Mouse (Mus musculus) urinary bladder, postnatal 25 days (tissue): ENCODE data around the gene Gm49673.
A peak's percentile ranks its signal among the peaks of the same experiment; 100 is the strongest.
"Not testable (repeated sequence)": the region's sequence is repeated elsewhere in the genome, so short reads cannot be mapped to it uniquely, and the experiment has no call there.

Experiments used
- DNase-seq: peaks from one replicate; pipeline ENCODE4 v3.0.0; 2022; ENCODE audit warnings: low spot score

Gm49673 gene

DNA sequence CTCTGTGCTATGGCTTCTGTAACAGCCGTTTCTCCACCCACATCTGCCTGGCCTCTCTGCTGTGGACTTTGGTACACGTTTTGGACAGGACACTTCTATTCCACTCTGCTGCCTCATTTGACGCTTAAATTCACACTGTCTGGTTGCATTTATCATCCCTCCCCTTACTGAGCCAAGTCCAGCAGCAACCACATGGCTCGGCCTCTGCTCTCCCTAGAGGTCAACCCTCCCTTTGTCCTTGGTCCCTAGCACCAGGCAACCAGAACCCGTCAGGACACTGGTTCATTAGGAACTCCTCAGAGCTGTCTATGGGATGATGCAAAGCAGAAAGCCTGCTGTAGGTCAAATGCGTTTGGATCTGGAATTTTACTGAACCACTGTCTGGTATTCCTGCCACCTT, 16.7 kb downstream of the Gm49673 start:
- not testable (repeated sequence) for DNase-seq

DNA sequence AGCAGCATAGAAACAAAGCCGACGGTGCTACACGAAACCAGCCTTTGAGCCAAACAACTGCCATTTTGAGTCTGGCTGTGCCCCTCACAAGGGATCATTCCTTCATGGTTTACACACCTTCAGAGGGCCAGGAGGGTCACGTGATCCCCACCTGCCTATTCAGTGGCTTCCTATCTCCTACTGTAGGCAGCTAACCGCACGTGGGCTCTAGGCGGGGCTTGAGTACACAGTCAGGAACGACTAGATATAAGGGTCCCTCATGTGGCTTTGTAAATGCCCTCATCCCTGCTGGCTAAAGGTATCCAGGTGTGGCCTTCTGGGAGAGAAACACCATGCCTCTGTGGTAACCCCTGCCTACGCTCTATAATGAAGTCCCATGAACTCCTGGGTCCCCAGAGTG, 18.0 kb downstream of the Gm49673 start:
- not testable (repeated sequence) for DNase-seq

DNA sequence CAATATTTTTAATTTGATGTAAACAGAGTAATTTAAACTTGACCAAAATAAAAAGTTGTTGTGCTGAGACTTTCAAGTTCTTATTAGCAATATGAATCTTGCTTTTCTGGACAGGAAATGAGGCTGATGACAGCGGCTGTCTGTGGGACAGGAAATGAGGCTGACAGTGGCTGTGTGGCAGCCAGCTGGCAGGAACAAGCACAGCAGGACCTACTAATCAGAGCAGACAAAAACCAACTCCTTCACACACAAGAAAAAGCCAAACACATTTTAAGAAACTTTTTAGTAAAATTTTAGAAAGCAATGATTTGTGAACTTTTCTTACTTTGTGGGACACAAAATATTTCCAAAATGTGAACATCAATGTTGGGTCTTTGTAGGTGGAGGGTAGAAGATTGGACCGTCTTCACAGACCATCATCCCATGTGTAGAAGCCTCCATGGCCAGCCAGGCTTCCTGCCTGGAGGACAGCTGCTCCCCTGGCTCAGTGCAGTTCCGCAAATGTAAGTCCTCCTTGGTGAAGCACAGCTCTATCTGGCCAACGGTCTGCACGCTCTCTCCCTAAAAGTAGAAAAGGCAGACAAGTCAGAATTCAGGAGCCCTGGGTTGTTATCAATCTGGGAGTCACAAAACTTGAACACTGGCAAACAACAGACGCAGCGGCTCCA, 19.1 kb downstream of the Gm49673 start:
- DNase-seq, result not testable (repeated sequence)

DNA sequence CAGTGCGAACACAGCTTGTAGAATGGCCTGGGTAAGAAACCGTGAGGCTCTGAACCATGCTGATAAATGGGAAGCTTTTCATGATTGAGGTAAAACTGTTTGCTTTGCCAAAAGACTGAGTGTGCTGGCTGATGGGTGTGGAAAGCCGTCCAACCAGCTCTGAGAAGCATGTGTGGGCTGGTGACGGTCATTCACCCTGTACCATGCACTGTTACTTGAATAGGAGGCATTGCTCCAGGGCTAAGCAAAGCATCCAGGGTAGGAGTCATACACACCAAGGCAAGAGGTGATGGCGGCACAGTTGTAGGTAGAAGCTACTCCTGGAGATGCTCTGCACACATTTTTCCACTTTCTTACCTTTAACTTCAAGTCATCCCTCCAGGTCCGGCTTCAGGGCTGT, 23.0 kb downstream of the Gm49673 start:
- DNase-seq, result not testable (repeated sequence)

DNA sequence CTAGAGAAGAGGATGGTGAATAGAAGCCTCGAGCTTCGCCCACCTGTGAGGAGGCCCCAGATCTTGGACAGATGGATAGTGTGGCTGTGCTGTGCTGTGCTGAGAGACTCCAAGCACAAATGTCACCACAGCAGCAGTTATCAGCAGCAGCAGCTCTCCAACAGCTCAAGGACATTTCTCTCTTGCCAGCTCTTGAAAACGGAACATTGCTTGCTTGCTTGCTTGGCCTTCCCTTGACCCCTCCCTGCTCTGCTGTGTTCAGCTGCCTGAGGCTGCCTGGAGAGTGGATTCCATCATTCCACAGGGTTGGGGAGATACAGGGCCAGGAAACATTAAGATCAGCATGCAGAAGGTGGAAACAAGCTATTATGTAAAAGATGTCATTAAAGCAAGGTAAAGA, 24.6 kb downstream of the Gm49673 start:
- not testable (repeated sequence) for DNase-seq

DNA sequence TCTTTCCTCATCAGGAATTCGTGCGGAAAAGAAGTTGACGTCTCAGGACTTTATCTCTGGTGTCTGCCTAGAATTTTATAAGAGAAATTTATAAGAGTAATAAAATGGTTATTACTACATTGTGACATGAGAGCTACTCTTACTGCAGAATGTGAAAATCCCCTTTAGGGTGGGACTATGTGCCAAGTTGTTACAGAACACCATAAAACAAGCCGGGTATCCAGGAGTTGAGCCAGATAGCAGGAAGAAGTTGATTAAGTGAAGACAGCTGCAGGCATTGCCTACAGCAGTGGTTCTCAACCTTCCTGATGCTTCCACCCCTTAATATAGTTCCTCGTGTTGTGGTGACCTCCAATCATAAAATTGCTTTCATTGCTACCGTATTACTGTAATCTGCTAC, 30.7 kb downstream of the Gm49673 start:
- not testable (repeated sequence) for DNase-seq

DNA sequence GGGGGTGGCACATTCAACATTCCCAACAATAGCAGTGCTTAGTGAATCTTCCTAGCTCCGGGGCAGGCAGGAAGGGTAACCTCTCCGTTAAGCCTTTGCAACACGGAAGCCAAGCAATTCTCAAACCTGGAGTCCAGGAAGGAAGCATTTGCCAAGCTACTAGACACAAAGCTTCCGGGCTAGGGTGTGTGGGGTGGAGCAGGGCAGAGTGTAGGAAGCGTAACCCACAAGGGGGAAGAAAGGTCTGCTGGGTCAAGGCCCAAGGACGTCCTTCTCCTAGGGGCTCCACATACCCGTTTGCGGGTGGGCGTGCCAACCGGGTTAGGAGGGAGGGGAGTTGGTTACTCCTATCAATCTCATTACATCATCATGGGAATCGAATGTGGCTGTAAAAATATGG, 31.2 kb downstream of the Gm49673 start:
- DNase-seq, result not testable (repeated sequence)

DNA sequence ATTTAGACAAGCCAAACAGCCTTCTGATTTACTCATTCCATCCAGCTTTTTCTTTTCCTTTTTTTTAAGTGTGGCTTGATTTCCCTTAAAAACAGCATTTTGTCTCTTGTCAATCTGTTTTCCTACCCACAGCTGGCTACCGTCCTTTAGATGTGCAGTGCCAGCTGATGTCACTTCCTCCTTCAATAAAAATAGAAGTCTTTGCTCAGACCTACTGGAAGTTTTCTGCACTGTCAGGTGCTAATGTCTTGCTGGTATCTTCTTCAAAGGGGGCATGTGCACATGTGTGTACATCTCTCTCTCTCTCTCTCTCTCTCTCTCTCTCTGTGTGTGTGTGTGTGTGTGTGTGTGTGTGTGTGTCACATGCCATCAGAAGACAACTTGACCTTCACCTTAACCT, 35.4 kb downstream of the Gm49673 start:
- not testable (repeated sequence) for DNase-seq

DNA sequence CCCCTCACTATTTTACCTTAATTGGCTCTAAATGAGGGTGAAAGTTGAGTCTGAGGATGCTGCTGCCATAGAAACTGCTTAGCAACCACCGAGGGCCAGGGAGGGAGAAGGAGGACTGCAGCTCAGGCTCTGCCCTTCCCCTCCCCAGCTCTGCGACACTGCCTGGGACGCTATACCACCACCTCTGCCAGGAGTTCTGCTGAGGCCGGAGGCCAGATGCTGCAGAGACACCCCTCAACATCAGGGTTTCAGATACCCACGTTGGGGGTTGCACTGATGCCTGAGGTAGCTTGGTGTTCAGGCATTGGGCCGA, 46.3 kb downstream of the Gm49673 start:
- DNase-seq, result not testable (repeated sequence)

DNA sequence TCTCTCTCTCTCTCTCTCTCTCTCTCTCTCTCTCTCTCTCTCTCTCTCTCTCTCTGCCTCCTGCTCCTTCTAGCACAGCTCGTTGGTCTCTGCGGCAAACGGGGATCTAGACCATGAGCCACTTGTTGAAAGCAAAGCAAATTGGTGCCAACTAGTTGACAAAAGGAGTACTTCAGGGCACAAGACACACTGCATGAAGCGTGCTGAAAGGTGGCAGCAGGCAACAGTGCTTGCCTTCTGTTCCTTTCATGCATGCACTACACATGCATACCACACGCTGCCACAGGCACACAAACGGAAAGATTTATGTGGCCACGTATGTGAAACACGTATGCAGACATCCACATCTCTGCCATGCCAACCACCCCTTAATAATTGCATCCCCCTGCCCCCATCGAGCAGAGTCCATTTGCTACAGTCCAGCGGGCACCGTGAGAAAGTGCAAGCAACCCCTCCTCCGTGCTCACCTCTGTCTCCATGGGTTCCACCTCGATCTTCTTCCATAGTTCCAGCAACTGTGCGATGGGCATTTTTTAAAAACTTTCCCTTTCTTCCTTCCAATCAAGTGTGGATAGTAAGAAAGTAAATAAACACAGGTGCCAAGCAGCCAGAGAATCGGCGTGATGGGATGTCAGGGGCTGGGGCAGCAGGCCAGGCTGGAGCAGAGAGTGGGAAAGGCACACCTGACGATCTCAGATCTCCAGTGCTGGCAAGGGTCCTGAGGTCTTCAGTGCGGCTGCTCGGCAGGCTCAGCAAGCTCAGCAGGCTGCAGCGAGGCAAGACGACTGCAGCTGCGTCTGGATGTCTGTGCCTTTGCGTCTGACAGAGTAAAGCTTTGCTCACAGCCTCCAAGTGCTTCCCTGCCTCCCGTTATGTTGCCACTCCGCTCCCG, 46.9 kb downstream of the Gm49673 start:
- DNase-seq, result not testable (repeated sequence)

DNA sequence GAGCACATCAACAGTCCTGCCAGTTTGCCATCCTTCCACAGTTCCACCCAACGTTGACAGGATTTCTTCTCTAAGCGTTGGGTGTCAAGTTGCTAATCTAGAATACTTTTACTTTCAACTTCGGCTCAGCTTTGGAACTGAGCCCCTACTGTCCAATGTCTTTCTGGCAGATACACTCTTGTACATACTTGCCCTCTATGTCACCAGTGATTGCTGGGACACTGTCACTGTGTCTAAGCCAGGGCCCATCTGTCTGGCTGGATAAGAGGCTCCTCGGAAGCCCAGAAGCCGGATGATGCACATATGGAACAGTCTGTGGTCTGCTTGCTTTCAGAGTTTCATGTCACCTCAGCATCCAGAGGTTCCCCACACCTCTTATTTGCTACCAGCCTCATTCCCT, 51.4 kb downstream of the Gm49673 start:
- DNase-seq, result not testable (repeated sequence)

DNA sequence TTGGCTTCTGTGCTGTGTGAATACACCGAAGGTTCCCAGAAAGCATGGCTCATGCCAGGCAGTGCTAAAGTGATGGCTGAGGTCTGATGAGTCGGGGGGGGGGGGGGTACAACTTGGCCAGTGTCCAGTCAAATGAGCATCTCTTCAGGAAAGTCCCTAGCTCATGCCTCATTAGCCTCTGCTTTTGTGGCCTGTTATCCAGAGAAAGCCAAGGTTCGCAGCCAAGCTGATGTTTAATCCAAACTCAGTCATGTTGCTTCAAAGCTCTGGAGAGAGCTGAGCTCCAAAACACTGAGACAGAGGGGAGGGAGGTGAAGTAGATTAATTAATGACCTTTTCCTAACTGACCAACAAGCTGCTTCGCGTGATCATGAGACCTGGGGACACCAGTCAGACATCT, 51.9 kb downstream of the Gm49673 start:
- DNase-seq, result not testable (repeated sequence)

DNA sequence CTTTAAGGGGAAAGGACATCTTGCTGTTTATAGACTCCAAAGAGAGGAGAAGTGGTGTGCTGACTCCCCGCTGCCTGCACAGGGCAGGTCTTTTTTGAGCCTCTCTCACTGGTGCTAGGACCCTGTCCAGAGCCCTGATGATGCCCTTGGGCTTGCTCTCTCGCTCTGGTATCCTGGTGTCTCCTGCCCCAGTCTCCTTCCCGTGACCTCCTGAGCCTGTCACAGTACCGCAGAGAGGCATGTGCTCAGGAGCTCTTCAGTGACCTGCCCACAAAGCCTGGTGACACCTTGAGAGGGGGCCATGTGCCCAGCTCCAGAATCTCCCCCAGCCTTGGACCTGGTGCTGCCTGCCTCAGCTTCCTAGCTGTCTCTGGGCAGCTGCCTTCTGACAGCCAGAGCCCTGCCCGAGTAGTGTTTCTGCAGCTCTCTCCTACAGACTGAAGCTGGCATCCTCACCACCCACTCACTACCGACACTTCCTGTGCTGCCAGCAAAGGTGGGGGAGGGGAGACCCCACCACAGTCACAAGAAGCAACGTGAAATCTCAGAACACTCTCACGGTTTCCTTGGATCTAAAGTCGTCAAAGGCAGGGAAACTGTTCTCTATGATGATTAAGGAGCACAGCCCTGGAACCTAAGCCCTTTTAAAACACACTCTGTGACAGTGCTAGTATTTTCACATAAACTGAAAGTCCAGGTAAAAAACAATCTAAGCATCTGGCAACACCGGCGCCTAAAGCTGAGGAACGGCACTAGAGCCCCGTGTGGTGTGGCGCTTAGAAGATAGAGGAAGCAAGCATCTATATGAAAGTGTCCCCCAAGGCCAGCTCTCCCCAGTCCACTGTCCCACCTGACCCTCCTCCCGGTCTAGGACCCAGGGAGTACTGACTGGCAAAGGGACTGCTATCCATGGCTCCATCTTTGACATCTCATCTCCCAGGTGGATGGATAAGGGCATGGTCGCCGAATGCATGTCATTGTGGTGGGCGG, 54.8 kb downstream of the Gm49673 start:
- not testable (repeated sequence) for DNase-seq

DNA sequence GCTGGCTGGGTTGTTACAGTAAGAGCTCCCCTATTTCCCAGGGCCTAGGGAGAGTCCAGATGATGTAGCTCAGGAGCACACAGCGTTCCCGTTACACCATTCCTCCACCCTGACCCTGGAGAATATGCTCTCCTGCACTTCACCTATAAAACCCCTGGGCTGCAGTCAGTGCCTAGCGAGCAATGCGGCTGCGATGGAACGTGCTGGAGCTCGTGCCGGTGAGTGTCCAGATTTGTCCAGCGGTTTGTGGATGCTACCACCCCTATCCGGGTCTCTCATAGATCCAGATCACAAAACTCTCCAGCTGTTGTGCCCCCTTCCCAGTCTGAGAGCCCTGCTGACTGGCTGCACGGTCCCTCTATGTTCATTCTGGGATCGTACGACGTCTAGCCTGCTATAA, 56.3 kb downstream of the Gm49673 start:
- not testable (repeated sequence) for DNase-seq

DNA sequence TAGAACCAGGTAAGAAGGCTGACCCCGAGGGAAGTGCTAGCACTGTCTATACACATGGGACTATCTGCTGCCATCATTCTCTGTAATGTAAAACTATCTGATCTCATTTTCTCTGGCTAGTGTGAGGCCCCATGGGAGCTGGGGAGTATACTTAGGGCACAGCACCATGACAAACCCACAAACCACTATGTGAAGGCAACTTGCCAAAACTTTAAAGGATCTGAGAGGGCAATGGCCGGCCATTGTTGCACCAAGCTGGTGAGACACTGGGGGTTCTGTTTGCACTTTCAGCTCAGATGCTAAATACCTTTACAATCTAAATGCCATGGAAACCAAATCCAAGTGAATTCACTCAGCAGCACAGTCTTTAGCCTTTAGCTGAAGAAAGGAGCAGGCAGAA, 77.7 kb downstream of the Gm49673 start:
- DNase-seq, result not testable (repeated sequence)

DNA sequence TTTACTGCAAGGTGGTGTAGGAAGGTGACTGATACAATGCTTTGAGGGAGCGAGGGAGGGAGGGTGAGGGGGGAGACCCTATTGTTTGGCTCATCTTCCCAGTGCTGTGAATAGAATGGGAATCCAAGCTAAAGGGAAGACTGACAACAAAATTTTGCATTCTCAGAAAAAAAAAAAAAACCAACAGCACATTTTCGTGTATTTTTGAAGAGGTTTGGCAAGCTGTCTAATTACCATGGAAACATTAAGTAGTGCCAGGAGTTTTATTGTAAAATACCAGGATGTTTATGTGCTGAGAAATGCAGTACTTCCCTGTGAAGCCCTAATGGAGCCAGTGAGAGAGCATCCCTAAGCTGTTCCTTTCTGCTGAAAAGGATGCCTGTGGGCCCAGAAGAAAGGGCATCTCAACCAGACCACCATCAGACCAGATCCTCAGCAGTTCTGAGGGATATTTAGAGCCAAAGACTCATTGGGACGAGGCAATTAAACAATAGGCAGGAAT, 90.9 kb downstream of the Gm49673 start:
- not testable (repeated sequence) for DNase-seq

DNA sequence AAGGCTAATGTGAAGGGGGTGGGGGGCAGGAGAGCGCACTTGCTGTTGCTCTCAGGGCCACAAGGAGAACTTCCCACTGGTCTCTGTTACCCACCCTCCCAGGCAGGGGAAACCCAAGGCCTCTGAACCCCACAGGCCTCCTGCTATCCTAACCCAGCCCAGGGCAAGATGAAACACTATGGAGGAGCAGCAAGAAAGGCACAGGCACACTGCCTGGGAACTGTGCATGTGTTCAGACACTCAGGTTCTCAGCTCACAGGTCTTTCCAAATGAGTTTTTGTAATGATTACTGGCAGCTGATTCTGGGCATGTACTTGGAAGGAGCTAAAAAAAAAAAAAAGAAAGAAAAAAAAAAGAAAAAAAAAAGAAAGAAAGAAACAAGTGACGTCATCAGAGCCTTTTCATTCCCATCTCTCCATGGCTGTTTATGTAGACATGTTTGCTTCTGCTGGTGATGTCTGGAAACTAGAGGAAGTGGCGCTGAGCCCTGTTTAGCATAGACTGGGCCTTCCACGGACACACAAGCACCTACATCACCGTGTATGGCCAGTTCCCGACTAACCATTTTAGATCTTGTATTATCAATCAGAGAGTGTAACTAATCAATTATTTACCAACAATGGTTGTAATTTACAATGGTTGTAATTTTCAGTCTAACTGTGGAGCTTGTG, 91.5 kb downstream of the Gm49673 start:
- DNase-seq, result not testable (repeated sequence)

DNA sequence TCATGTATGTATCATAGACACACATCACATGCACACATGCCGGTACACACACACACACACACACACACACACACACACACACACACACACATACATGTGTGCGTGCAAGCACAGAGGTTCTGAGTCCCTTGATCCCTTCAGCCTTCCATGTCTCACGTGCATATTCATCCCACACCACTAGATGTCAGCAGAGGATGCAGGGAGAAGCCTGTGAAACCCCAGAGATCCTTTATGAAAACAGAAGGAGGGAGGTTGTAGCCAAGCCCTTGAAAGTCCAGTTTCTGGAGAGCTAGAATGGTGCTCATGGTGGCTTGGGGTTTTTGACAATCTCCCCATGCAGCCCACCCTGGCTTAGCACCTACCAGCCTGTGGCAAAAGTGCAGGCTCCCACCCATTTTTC, 96.3 kb downstream of the Gm49673 start:
- peak; percentile 57 for DNase-seq

DNA sequence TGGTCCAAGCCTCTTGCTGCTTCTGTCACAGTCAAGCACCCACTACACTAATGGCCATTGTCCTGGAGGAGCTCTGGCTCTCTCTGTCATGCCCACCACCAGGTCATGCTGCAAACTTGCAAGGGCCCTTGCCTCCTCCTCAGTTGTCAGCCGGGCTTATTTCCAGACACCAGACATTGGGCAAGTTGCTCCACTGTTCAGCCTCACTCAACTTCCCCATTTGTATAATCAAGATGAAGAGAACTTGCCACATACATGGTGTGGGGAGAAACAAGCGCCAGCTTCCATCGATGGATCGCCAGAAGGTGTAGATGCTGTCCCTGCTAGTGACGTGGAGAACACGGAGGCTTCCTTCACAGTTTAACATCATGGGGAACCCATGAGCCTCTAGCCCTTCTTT, 97.4 kb downstream of the Gm49673 start:
- not testable (repeated sequence) for DNase-seq

DNA sequence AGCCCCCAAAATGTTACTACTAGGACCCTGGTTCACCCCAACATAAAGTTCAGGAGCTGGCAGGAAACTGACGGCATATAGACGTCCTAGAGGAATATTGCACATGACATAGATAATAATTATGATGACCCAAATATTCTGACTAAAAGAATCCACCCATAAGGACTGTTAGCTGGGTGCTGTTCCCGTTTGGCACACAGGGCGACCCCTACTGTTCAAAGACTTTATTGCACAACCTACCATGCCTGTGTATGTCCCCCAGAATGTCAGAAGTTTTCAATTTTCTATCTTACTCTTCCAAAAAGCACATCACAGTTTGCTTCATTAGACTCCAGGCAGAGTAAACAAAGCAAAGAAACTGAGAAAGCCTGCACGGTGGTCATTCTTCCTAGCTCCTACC, 101.4 kb downstream of the Gm49673 start:
- DNase-seq, result peak; percentile 45

DNA sequence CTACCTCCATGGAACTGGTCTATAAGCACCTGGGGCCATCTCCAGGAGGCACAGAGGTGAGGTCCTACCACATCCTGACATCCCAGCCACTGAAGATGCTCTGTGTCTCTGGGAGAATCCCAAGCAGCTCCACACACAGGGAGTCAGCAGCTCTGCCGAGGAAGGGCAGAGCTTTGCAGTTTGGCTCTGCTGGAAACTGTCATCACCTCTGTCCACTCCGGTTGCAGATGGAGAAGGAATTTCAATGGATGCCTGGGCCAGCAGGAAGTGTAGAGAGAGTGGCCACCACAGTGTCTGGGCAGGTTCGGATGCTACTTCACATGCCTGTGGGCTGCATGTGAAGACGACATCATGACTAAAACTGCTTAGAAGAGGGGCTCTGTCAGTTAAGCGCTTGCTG, 106.4 kb downstream of the Gm49673 start:
- not testable (repeated sequence) for DNase-seq
